Mouse (Mus musculus): ENCODE measurements around the gene Olfr532. TPM values are rescaled to one million over a fixed set of nuclear protein-coding genes. Genes with fewer than 3 reads are reported as not detected.
"Not testable (repeated sequence)": the region's sequence is repeated elsewhere in the genome, so short reads cannot be mapped to it uniquely, and the experiment has no call there.

Gene Olfr532
- total RNA-seq (2021) = not detected
- long read RNA-seq, experiment 1 = 0 reads
- long read RNA-seq, experiment 2 = 0 reads

DNA sequence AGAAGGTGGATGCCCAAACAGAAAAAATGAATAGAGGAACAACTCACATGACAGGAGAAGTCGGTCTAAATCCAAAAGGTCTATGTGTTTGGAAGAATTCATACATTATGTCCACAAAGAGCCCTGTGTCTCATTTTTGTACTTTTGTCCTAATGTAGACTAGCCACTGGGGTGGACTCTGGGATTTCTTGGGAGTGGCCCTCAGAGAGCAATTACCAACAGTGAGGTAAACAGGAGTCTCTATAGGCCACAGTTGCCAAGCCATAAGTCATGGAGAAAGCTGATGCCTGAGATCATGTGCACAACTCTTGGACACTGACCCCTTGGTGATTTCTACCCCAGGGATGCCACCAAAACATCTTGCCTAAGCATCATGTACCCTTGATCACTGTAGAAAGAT lies at the start of gene Olfr532:
Olfr532 (minus strand) TSS at position 101 of the 400 bp plus-strand sequence.
- no peak for DNase-seq (ENCODE audit: low spot score in 2 of 2)

- DNase-seq (ENCODE audit: low spot score in 2 of 2) = not testable (repeated sequence)
Observed at GRCm38 (mm10) chr7:140463070-140463469, 41.6 kb upstream of the Olfr532 start, which contains the start of gene Olfr533. Gene Olfr533 (plus strand): TSS chr7:140463370.

- DNase-seq (ENCODE audit: low spot score in 2 of 2) = no peak
Observed at GRCm38 (mm10) chr7:140443141-140443540, 21.7 kb upstream of the Olfr532 start.

GRCm38 (mm10) chr7:140402818-140403217 lies 18.6 kb downstream of the Olfr532 start, which contains the start of gene Olfr531:
Gene Olfr531 (minus strand): TSS chr7:140402918.
- no peak for DNase-seq (ENCODE audit: low spot score in 2 of 2)

DNA sequence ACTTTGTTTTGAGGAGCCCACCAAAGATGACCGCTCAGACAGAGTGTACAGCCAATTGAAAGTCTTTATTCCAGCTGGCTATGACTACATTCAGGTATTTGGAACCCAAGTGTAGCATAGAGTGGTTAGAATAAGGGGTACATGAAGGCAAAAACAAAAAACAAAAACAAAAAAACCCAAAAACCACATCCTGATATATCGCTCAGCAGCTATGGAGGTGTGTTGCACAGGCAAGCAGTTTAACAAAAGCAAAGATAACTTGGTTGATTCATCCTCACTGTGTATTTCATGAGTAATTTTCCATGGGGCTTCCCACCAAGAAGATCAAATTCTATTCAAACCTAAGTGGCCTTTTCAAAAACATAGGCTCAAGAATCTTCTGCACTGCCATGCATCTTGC lies 44.5 kb downstream of the Olfr532 start:
- DNase-seq (ENCODE audit: low spot score in 2 of 2) = no peak

DNA sequence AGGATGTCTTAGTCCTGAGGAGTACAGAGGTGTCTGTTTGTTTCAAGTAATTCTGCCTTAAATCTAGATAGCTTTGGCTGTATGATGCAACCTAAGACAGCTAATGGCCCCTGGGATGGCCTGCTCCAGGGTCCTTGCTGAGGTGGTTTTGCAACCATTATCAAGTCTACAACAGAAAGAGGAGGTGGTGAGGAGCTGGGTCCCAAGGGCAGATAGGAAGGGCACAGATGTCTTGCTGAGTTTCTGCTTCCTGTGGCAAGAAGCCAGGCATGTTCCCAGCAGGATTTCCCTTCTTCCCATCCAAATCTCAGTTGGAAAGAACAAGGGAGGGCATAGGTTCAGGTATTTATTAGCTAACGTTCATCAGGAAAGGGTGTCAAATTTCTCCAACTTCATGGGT lies 45.2 kb downstream of the Olfr532 start, which contains the start of gene Olfr530:
Olfr530 (minus strand) TSS at position 101 of the 400 bp plus-strand sequence.
- DNase-seq (ENCODE audit: low spot score in 2 of 2) = no peak

DNA sequence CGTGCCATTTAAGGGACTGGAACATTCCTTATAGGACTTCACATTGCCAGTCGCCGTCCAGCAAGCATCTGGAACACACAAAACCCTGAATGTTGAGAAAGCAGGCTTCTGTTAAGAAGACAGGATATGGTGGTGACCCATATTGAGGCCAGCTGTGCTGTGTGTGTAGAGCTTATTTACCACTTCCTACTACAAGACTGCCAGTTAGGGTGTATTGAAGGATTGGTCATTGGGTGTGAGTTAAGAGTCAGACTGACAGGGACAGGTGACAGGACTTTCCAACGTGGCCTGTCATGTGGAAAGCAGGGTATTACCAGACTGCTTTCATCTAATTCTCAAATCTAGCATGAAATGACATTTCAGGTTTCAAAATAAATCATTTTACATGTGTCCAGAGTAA lies 47.1 kb downstream of the Olfr532 start:
- no peak for DNase-seq (ENCODE audit: low spot score in 2 of 2)

Other genes with a start within 250 kb of the Olfr532 start
- under 1 TPM; 0.12 to 0.24 TPM for gene Olfr523, start 248.4 kb downstream of the Olfr532 start, total RNA-seq (2021)
- gene Olfr524, start 215.7 kb downstream of the Olfr532 start, total RNA-seq (2021) = not detected
- gene Cd163l1, start 203.4 kb downstream of the Olfr532 start, total RNA-seq (2021) = under 1 TPM; 0.85 to 0.98 TPM
- gene 5830411N06Rik, start 174.4 kb downstream of the Olfr532 start, total RNA-seq (2021) = under 1 TPM; 0.23 to 0.33 TPM
- not detected for gene Olfr525, start 100.8 kb downstream of the Olfr532 start, total RNA-seq (2021)
- not detected for gene Olfr527, start 87.6 kb downstream of the Olfr532 start, total RNA-seq (2021)
- gene Olfr60, start 60.0 kb downstream of the Olfr532 start, total RNA-seq (2021) = not detected
- gene Olfr530, start 45.3 kb downstream of the Olfr532 start, total RNA-seq (2021) = not detected
- gene Olfr531, start 18.7 kb downstream of the Olfr532 start, total RNA-seq (2021) = not detected
- gene Olfr533, start 41.7 kb upstream of the Olfr532 start, total RNA-seq (2021) = not detected
- under 1 TPM; 0.12 to 0.23 TPM for gene Olfr535, start 62.6 kb upstream of the Olfr532 start, total RNA-seq (2021)
- gene Olfr536, start 85.8 kb upstream of the Olfr532 start, total RNA-seq (2021) = not detected
- gene Olfr538, start 146.2 kb upstream of the Olfr532 start, total RNA-seq (2021) = not detected
- under 1 TPM; 0.09 to 0.14 TPM for gene Olfr46, start 179.6 kb upstream of the Olfr532 start, total RNA-seq (2021)
- not detected for gene Olfr61, start 207.3 kb upstream of the Olfr532 start, total RNA-seq (2021)
- not detected for gene Olfr53, start 224.8 kb upstream of the Olfr532 start, total RNA-seq (2021)
- under 1 TPM; 0.14 to 0.74 TPM for gene Olfr539, start 238.3 kb upstream of the Olfr532 start, total RNA-seq (2021)

Measured in layer of hippocampus, postnatal 14 days (tissue).